ENCODE assay signal across 21 mouse cellular contexts in genomic region chr6:144312282-144312780, GRCm38 (mm10).
DNase-seq lines count a peak whose midpoint lies in the region; ATAC-seq lines count a peak whose summit lies in the region.
"Had no signal": no experiment of that assay in that cellular context is flagged by ENCODE, and none has a peak within 500 bp of the region (broad histone marks: within the 10 kb centered on the region; RNA-seq: fewer than 3 reads in every experiment).

No protein-coding gene starts in this region.

- no peak overlapping the region for H3K27ac ChIP-seq in midbrain, embryonic 11.5 days (ENCODE audit: low read depth, low read length)
- no peak overlapping the region for H3K27ac ChIP-seq in midbrain, embryonic 10.5 days (replicated peaks)
- peak overlapping the region; percentile 17; the same call in 1 of the 2 replicates for H3K27ac ChIP-seq in limb, embryonic 13.5 days
- no peak overlapping the region for H3K27ac ChIP-seq in midbrain, embryonic 16.5 days (ENCODE audit: low read length)
- H3K27ac ChIP-seq: embryonic facial prominence, embryonic 15.5 days; heart, embryonic 10.5 days; intestine, embryonic 15.5 days; macrophage had no signal

- DNase-seq in embryo, embryonic 10.5 days (ENCODE audit: low spot score), result peak; percentile 17
- no peak for DNase-seq in embryo, embryonic 9.5 days (ENCODE audit: extremely low spot score)
- peak; percentile 59 for DNase-seq in midbrain, embryonic 11.5 days (ENCODE audit: low spot score, missing footprints)
- no peak for DNase-seq in midbrain, embryonic 10.5 days (ENCODE audit: low spot score)
- DNase-seq in kidney, postnatal 14 days, result no peak
- no peak for DNase-seq in cerebellum, adult 8-10 months
- DNase-seq: adrenal gland, postnatal 10 days; cerebellum, postnatal 25 days; gastrocnemius, postnatal 25 days; heart, postnatal 14 days; kidney, postnatal 10 days; layer of hippocampus, adult 9-11 months; lung, adult 2 months; thymus, postnatal 36 days had no signal

- no peaks in the 10 kb centered on the region for H3K36me3 ChIP-seq in midbrain, embryonic 11.5 days (ENCODE audit: control insufficient read depth, insufficient read depth, low read length)
- H3K36me3 ChIP-seq in midbrain, embryonic 10.5 days, result no peaks in the 10 kb centered on the region
- H3K36me3 ChIP-seq in limb, embryonic 13.5 days, result no peaks in the 10 kb centered on the region
- H3K36me3 ChIP-seq in midbrain, embryonic 16.5 days (ENCODE audit: control insufficient read depth, insufficient read depth, low read length), result no peaks in the 10 kb centered on the region
- H3K36me3 ChIP-seq: embryonic facial prominence, embryonic 15.5 days; heart, embryonic 10.5 days; intestine, embryonic 15.5 days had no signal

- H3K4me1 ChIP-seq in midbrain, embryonic 11.5 days (ENCODE audit: control insufficient read depth, insufficient read depth, low read length), result peaks cover 8% of the 10 kb centered on the region
- H3K4me1 ChIP-seq in midbrain, embryonic 10.5 days, result peaks cover 16% of the 10 kb centered on the region
- peaks cover 14% of the 10 kb centered on the region for H3K4me1 ChIP-seq in limb, embryonic 13.5 days
- peaks cover 7% of the 10 kb centered on the region for H3K4me1 ChIP-seq in midbrain, embryonic 16.5 days (ENCODE audit: control insufficient read depth, insufficient read depth, low read length)
- H3K4me1 ChIP-seq: embryonic facial prominence, embryonic 15.5 days; heart, embryonic 10.5 days; intestine, embryonic 15.5 days had no signal

- no peak overlapping the region for H3K4me3 ChIP-seq in midbrain, embryonic 11.5 days (ENCODE audit: low read depth, low read length)
- H3K4me3 ChIP-seq in midbrain, embryonic 10.5 days, result no peak overlapping the region
- no peak overlapping the region for H3K4me3 ChIP-seq in limb, embryonic 13.5 days
- no peak overlapping the region for H3K4me3 ChIP-seq in midbrain, embryonic 16.5 days (ENCODE audit: low read depth, low read length)
- H3K4me3 ChIP-seq: embryonic facial prominence, embryonic 15.5 days; heart, embryonic 10.5 days; intestine, embryonic 15.5 days; myocyte had no signal

- no peaks in the 10 kb centered on the region for H3K9me3 ChIP-seq in midbrain, embryonic 11.5 days (ENCODE audit: control insufficient read depth, low read length)
- H3K9me3 ChIP-seq in midbrain, embryonic 10.5 days (replicated peaks), result no peaks in the 10 kb centered on the region
- no peaks in the 10 kb centered on the region for H3K9me3 ChIP-seq in limb, embryonic 13.5 days
- H3K9me3 ChIP-seq in midbrain, embryonic 16.5 days (replicated peaks; ENCODE audit: control insufficient read depth, low read length, poor library complexity, severe bottlenecking), result no peaks in the 10 kb centered on the region
- H3K9me3 ChIP-seq: embryonic facial prominence, embryonic 15.5 days; heart, embryonic 10.5 days; intestine, embryonic 15.5 days had no signal

- no peaks in the 10 kb centered on the region for H3K27me3 ChIP-seq in midbrain, embryonic 11.5 days (ENCODE audit: control insufficient read depth, insufficient read depth, low read length)
- no peaks in the 10 kb centered on the region for H3K27me3 ChIP-seq in midbrain, embryonic 10.5 days (ENCODE audit: low read depth, poor library complexity, severe bottlenecking)
- peaks cover 8% of the 10 kb centered on the region; the same call in 1 of the 2 replicates for H3K27me3 ChIP-seq in limb, embryonic 13.5 days
- no peaks in the 10 kb centered on the region for H3K27me3 ChIP-seq in midbrain, embryonic 16.5 days (ENCODE audit: control insufficient read depth, insufficient read depth, low read depth, low read length)
- H3K27me3 ChIP-seq: embryonic facial prominence, embryonic 15.5 days; intestine, embryonic 15.5 days had no signal

- no peak overlapping the region for H3K4me2 ChIP-seq in midbrain, embryonic 11.5 days
- 0 out of 2 replicates have a peak overlapping the region, but pooled peaks have one; percentile 19 for H3K4me2 ChIP-seq in limb, embryonic 13.5 days (replicated peaks)
- no peak overlapping the region for H3K4me2 ChIP-seq in midbrain, embryonic 16.5 days (ENCODE audit: low read length)
- H3K4me2 ChIP-seq: embryonic facial prominence, embryonic 15.5 days; intestine, embryonic 15.5 days had no signal

- WGBS in midbrain, embryonic 11.5 days, result 83% methylated on average over 7 of the region's 7 CpGs
- WGBS in midbrain, embryonic 10.5 days, result 89% methylated on average over 7 of the region's 7 CpGs
- 39% methylated on average over 7 of the region's 7 CpGs for WGBS in limb, embryonic 13.5 days
- WGBS in midbrain, embryonic 16.5 days, result 39% methylated on average over 7 of the region's 7 CpGs

- no peak for ATAC-seq in midbrain, embryonic 11.5 days (ENCODE audit: low FRiP score)
- ATAC-seq in limb, embryonic 13.5 days (ENCODE audit: low FRiP score, low read depth), result no peak
- no peak for ATAC-seq in midbrain, embryonic 16.5 days

- H3K9ac ChIP-seq in midbrain, embryonic 11.5 days (ENCODE audit: low read length), result no peak overlapping the region
- no peak overlapping the region for H3K9ac ChIP-seq in limb, embryonic 13.5 days
- H3K9ac ChIP-seq in midbrain, embryonic 16.5 days (ENCODE audit: low read depth, low read length), result peak overlapping the region; percentile 10; the same call in 1 of the 2 replicates
- H3K9ac ChIP-seq: embryonic facial prominence, embryonic 15.5 days; intestine, embryonic 15.5 days had no signal

Comparison
In these comparisons a context has a peak if more than half of its experiments do, and no peak if none do; other contexts are left out.
1. DNase-seq: peak in embryo, embryonic 10.5 days (single experiment) and midbrain, embryonic 11.5 days (single experiment); none in embryo, embryonic 9.5 days (single experiment), midbrain, embryonic 10.5 days (single experiment), kidney, postnatal 14 days (single experiment) and cerebellum, adult 8-10 months (single experiment).